Mouse (Mus musculus) NIH3T3 (cell line): ENCODE results near the gene Actb.
A peak's percentile ranks its signal among the peaks of the same experiment; 100 is the strongest.
"Not testable (repeated sequence)": the region's sequence is repeated elsewhere in the genome, so short reads cannot be mapped to it uniquely, and the experiment has no call there.

Experiments used
- DNase-seq: peaks from one replicate; pipeline ENCODE4 v3.0.0-alpha.2; 2012; ENCODE audit warnings: low read depth

The Actb gene

DNA sequence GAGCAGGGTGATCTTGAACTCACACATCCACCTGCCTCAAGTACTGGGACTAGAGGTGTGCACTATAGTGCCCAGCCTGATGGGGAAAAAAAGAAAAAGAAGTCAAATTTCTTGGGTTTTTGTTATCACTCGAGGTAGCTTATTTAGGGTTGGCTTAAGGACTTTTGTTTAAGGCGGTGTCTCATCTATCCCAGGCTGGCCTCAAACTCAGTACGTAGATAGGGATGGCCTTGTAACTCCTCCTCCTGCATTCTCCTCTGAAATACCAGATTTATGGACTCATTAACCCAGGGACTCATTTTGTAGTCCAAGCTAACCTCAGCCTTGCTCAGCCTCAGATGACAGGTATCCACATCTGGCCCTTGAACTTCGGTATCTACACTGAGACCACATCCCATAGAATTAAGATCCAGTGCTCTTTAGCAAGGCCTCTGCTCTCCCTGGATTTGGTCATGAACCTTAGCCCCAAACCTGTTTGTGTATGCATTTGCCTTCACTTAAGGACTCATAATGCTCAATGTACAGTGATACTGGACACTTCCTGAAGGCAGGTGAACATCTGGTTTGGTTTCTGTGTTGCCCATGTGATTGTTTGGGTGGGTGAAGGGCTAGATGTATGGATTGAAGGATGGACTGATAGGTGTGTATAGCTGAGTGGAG lies 4.6 kb downstream of the Actb start:
- peak; percentile 79 for DNase-seq

DNA sequence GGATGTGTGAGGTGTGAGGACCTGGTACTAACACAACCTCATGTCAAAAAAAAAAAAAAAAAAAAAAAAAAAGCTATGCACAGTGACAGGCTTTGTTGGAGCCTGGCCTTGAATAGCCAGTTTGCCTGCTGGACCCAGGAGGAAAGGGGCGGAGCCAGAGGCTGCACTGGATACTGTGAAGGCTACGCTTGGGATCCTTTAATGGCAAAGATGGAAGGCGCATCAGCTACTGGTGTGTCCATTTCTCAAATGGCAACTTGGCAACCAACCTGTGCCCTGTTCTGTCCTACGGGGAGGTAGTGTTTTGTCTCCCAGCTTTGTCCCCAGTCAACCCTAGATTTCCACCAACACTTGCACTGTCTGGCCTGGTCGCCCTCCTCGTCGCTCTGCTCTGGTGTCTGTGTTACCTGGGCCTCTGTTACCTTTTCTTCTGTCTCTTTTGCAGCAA lies 5.2 kb downstream of the Actb start:
- peak; percentile 82 for DNase-seq

DNA sequence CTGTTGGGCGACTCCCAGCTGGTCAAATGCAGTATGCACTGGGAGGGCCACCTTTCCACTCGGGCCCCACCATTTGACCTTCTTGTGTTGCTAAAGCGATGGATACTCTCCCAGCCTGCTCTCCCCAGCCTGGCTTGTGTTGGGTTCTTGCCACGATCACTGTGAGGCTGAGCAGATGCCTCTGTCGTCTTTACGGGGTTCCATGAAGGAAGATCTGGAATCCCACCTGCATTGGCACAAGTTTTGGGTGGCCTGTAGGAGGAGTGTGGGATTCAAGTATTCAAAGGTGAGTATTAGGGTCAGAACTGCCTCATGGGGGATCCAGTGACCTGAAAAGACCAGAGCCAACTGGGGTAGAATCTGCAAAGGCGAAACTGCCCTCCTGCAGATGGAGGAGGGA lies 5.9 kb downstream of the Actb start:
- peak; percentile 54 for DNase-seq

DNA sequence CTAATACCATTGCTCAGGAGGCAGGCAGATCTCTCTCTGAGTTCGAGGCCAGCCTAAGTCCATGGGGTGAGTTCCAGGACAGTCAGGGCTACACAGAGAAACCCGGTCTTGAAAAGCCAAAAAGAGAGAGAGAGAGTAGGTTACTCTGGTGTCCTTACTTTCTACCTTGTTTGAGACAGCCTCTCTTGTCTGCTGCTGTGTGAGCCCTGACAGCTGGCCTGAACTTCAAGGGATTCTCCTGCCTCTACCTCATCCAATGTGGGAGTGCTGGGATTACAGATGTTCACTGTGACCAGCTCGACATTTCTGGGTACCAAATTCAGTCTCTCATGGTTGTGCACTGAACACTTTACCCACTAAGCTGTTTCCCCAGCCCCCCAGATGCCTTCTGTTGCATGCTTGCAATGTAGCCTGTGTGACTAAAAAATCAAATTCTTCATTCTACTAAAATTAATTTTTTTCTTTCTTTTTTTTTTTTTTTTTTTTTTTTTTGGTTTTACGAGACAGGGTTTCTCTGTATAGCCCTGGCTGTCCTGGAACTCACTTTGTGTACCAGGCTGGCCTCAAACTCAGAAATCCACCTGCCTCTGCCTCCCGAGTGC lies 6.5 kb downstream of the Actb start:
- peak; percentile 46 for DNase-seq

DNA sequence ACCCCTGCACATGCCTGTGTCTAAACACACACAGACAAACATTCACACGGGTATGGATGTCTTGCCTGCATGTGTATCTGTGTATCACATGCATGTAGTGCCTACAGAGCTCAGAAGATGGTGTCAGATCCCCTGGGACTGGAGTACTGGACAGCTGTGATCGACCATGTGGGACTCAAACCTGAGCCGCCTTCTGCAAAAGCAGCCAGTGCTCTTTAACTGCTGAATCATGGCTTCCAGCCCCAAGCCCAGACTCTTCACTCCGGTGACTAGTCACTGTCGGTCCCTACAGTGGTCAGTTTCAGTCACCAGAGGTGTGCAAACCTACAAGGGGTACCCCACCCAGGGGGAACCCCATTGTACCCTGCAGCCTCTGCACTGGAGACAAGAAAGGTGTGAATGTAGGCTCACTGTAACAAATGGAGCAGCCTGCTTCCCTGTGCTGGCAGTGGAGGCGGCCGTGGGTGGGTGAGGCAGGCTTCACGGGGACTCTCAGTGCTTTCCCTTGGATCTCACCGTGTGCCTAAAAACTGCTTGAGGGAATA lies 7.4 kb downstream of the Actb start:
- DNase-seq = peak; percentile 61

DNA sequence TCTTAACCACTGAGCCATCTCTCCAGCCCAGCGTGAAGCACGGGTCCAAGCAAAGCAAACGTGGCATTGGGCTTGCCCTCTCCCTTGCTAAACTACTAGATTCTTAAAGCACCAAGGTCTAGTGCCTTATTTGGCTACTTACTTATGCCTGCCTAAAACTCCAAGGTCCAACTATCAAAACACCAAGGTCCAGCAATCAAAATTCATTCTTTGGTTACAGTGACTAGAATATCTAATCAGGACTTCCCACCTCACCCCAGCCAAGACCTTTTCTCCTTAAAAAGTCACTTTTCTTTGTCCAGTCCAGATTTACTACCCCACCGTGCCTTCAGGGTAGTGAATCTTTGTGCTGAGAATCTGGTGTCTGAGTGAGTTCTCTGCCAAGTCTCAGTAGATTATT lies 8.2 kb downstream of the Actb start:
- DNase-seq = peak; percentile 26

DNA sequence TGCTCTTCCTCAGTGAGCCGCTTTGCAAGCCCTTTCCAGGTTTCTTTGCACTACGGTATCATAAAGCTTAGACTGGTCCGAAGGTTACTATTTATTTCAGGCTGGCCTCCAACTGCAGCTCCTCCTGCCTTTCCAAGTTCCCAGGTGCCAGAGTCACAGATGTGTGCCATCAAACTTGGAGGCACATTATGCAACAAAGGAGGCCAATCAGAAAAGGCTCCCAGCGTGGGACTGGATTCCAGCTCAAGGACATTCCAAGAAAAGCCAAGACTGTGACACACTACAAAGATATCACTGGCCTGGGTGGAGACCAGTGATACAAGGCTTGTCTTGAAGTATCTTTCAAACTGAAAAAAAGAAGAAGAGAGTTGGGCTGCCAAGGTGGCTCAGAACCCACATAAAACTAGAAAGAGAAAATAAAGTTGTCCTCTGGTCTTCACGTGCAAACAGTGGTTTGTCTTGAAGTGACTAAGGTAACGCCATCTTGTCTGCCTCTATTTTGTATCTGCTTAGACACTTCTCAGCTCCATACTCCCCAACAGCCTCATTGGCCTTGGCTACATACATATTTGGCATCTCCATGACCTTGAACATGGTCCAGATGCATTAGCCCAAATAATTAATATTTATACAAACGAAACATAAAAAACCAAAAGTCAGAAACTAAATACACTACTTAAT lies 8.8 kb downstream of the Actb start:
- peak; percentile 19 for DNase-seq

DNA sequence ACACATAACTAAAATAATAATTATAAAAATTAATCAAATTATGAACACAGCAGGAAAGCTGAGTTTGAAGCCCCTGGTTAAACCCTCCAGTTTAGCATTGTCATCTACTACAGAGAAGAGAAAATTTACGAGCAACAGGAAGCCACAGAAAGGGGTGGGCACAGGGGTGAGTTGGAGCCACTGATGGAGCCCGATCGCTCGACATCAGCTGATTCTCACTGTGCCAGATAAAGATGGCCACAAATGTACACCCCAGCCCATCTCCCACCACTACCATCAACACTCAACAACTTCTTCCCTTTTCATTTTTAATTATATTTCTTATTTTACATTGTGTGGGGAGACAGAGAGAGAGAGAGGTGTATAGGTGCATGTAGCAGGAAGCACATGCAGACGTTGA lies 9.8 kb downstream of the Actb start:
- no peak for DNase-seq

DNA sequence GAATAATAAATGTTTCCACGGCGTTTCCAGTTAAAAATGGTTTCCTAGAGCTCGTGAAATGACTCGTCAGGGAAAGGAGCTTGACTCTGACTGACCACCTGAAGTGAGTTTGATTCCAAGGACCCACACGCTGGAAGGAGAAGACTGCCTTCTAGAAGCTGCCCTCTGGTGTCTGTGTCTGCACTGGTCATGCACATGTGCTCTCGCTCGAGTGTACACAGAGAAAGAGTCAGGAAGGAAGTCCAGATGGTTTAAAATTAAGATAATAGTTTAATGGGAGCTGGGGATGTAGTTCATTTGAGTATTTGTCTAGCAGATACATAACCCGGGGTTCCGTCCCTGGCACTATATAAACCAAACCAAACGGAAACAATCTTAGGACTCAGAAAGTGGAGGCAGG lies 10.4 kb downstream of the Actb start:
- peak; percentile 56 for DNase-seq

DNA sequence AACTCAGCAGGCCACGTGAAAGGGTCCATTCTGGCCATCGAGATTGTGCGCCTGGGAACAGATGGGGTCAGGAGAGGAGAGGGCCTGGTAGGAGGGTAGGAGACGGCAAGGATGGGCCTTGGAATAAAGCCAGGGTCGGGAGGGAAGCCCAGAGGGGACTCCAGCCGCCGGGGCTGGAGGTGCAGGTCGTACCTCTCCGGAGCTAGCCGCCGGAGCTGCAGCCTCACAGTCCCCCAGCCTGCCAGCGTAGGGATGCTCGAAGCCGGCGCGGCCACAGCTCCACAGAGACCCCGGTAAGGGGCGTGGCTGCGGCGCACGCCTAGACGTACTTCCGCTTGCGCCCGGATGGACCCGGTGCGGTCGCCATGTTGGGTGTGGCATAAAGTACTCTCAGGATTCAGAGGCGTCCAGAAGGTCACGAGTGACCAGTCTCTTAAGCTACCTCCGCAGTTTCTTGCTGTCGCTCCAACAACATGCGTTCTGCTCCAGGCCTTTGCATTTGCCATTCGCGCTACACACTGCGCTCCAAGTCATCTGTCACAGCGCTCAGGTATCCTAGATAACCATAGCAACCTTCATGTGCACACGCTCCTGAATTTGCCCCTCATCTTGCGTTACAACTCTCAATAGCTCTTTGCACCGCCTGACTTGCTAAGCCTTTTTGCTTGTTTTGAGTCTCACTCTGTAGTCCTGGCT lies 11.5 kb downstream of the Actb start, which contains the start of gene Fbxl18:
Gene Fbxl18, minus strand, starts transcription at position 504 of the 696 bp plus-strand sequence.
- peak; percentile 97 for DNase-seq

DNA sequence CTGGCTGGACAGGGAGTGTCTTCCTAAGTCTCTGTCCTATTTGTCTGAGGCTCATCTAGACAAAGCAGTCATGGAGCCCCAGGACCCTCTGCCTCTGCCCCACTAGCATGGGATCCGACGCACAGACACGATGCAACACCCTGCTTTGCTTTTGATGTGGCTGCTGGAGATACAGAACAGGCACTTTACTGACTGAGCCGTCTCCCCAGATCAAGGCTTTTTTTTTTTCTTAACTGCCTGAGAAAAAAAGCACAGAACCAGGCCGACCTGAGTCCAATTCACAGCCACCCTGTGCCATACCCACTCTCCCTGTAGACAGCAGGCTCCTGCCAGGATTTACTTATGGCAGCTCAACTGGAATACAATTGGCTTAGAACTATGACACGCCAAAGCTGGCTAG lies 15.2 kb downstream of the Actb start:
- DNase-seq = no peak

DNA sequence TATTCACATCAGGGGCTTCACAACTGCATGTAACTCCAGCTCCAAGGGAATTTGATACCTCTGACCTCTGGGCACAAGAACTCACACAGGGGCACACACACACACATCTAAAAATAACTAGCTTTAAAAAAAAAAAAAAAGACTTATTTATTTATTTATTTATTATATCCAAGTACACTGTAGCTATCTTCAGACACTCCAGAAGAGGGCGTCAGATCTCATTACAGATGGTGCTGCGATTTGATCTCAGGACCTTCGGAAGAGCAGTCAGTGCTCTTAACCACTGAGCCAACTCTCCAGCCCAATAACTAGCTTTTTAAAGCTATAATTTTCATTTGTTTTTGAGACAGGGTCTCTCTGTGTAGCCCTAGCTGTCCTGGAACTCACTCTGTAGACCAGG lies 19.0 kb downstream of the Actb start:
- not testable (repeated sequence) for DNase-seq

DNA sequence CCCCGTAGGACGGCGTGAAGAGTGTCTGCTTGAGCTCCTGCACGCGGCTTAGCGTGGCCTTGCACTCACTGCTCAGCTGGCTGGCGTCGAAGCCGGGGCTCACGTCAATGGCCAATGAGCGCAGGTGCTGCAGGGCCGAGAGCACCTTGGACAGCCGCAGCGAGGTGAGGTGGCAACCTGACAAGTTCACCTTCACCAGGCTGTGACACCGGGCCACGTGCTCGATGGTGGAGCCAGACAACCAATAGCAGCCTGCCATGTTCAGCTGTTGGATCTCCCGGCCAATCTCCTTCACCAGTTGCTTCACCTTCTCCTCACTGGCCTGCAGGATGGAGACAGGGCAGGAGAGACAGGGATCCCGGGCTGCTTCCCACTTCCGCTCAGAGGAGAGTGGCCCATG lies 19.8 kb downstream of the Actb start:
- no peak for DNase-seq

DNA sequence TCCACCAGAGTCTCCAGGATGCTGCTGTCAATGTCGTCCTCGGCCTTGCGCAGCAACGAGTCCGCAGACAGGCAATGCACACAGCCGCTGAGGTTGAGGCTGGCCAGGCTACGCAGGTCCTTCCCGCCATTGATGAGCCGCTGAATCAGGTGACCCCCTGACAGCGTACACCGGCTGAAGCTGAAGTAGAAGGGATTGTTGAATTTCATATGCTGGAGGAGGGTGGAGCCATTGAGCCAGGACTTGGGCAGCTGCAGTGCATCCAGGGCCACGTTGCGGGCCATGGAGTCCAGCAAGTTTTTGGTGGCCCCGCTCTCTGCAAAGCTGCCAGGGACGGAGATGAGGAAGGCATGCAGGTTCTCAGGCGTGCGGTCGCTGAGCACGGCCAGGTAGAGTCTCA lies 20.4 kb downstream of the Actb start:
- DNase-seq = no peak

DNA sequence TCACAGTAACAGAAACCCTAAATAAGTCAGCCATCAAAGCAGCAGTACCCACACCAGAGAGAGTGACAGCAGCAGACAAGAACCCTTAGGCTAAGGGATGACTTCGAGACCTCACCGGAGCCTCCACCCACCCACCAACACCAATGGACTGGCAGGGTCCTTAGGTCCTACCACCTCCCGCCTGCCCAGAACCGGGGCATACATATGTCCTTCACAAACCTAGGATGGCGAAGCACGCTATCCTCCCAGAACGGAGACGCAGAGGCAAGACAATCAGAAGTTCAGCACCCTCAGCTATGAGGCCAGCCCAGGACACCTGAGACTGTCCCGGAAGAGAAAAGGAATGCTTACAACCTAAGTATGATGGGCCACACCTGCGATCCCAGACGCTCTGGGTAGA lies 24.1 kb downstream of the Actb start:
- DNase-seq = no peak

DNA sequence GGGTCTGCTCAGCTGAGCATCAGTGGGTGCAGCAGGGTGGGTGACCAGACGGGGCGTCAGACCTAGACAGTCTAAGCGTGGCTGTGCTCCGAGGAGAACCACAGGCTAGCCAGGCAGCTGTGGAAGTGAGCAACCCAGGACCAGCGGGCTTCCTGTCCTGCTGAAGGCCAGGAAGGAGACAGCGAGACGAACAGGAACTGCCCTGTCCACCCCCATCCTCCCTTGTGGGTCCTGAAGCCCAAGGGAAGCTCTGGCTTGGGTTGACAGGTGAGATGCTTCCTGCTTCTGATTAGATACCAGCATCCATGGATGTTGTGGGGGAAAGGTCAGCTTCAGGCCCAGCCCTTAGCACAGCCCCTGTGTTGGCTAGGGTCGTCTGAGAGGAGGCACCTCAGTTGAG lies 24.6 kb downstream of the Actb start:
- DNase-seq = no peak

DNA sequence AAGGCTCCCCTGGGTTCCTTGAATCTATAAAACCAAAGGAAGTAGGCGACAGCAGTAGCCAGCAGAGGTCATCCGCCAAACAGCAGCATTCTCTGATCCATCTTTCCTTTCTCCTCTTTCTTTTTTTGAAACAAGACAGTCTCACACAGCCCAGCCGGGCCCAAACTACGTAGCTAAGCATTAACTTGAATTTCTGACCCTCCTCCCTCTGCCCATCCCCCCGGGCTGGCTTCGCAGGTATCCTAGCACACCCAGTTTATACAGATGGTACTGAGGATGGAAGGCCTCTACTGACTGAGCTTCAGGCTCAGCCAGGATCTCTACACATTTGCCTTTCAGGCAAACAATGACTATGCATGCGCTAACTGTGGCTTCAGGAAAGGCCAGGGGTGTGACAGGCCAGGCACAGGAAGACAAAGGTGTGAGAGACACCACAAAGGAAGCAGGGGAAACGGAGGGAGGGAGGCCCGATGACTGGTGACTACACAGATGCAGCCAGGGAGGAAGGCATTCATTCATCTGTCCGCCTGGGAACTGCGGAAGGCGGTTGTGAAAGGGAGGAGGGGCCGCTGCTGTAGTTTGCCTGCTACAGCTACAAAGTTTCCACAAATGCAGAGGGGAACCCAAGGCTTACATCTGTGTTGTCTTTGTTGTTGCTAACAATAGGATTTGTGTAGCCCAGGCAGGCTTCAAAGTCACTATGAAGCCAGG lies 25.6 kb downstream of the Actb start:
- no peak for DNase-seq

DNA sequence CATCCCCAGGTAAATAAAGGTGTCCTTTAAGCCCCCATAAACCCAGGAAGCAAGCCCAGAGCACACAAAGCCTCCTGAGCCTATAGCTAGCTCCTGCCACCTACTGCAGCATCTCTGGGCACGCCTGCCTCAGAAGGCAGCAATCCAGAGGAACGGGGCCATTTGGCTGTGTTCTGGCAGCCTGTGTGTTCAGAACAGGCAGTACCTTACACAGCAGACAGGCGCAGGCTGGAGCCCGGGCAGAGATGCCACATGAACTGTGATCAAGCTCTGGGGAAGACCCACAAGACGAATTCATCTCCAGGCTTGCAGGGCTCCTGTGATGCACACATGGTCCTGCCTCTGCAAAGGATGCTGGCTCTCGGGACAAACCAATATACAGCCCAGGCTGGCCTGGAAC lies 26.3 kb downstream of the Actb start:
- DNase-seq = no peak

DNA sequence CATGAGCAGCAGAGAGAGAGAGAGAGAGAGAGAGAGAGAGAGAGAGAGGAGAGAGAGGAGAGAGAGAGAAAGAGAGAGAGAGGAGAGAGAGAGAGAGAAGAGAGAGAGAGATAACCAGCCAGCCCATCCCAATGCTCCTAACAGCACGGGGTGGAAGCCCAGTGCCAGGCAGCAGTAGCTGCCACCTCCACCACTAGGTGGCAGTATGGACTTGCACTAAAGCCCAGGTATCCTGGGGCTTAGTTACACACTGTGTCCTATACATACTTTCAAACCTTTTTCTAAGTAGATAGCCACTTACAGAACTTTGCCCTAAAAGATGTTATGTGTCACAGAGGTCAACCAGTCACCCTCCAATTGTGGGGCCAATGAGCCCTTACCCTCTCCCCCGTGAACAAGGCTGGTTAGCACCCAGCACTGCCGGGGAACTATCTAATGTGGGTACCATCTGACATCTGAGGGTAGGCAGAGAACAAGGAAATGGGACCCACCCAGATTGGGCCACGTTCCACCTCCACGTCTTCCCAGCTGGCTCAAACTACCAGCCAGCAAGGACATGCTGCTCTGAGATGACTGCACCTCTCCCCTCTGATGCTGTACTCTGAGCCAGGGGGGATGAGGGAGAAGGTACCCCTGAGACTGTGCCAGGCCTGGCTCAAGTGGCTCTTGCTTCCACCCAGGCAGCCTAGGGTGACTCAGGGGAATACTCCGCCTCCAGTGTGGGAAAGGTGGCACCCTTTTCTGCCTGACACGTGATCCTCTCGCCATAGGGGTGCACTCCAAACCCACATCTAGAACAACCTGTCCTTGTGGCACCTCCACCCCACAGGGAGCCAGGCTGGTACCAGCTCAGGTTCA lies 27.0 kb downstream of the Actb start:
- DNase-seq = peak; percentile 97

DNA sequence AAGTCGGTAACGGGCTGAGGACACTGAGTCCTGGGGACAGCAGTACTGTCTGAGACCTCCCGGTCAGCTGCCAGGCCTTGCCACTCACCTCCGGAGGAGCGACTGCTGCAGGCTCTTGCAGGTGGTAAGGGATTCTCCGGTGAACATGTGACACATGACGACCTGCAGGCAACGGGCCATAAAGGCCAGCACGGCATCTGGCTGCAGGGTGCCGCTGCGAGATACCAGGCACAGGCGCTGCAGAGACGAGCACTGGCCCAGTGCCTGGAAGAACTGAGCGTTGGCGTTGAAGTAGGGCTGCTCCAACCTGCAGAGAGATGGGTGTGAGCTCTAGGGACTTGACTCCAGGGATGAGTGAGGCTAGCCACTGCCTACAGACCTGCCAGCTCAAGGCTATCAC lies 28.0 kb downstream of the Actb start:
- no peak for DNase-seq
